Mouse (Mus musculus) kidney, postnatal 10 days (tissue): ENCODE data around the gene G6pc2.

ENCODE experiments used
- DNase-seq: peaks from one replicate; pipeline ENCODE4 v3.0.0; 2021; ENCODE audit warnings: mixed read lengths

The G6pc2 gene

DNA sequence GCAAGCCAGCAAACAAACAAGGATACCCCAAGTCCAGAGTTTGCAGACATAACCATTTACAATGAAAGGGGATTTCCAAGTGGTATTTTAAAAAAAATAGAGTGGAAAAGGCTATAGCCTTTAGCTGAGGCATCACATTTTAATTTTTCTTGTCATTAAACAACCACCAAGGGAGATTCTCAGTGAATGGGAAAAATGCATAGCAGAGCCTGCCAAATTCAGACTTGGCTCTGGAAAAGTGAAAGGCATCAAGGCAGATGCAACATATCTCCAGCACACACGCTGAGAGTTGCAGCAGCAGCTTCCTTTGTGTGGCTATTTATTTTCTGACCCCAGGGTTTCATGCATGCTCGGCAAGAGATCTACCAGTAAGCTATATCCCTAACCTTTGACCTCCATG, 34.1 kb downstream of the G6pc2 start:
- DNase-seq = peak; percentile 44

DNA sequence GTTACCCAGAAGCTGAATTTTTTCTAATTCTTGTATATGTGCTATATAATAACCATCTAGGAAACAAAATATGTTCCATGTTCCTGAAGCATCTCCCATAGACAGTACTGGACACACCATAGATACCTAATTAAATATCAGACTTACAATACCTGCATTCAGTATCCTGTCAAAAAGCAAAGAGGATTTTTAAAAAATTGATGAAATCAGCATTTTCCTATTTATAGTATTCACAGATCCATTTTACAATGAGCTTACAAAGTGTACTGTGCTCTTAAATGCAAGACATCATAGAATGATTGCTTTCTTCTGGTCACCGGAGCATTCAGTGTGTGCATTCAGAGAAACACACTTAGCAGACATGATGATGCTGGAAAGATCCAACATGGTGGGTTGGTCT, 36.2 kb downstream of the G6pc2 start:
- DNase-seq = no peak

DNA sequence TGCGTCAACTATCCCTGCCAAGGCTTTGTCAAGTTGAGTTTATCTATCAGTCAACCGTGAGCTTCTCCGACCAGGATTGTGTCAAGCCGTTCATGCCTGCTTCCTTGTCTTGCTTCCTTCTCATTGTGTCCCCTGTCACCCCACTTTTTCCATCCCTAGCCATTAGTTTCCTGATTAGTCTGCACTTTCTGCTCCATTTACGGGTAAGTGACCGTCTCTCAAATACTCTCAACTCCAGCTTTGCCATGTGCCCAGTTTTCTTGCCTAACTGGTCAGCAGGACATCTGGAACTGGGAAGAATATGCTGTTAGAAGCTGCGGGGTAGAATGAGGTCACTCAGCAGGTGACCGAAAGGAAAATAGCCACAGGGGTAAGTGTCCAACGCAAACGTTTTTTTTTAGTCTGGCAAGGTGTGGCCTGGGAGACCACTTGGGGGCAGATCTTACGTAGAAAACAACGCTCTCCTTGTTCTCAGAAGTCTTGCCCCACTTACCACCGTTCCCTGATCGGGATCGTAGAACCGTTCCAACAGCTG, 37.4 kb downstream of the G6pc2 start:
- no peak for DNase-seq

DNA sequence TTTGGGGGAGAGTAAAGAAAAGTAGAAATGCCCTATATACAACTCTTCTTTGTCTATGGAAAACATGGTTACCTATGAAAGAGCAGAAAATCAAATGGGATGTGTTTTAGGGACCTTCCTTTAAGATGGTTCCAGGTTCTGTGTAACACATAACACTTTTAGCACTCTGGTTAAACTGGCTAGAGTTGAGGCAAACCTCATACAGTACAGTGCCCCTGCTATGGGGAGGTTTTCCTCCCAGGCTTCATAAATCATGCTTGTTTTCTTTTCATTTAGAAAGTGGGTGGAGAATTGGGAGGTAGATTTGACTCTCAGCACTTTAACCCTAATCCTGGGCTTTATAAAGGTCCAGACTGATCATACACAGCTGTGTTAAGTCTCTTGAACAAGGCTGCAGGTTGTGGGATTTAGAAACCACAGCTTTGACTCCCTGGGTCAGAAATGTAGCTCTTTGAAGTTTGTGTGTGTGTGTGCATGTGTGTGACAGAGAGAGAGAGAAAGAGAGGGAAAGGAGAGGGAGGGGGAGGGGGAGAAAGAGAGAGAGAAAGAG, 53.3 kb downstream of the G6pc2 start:
- no peak for DNase-seq

DNA sequence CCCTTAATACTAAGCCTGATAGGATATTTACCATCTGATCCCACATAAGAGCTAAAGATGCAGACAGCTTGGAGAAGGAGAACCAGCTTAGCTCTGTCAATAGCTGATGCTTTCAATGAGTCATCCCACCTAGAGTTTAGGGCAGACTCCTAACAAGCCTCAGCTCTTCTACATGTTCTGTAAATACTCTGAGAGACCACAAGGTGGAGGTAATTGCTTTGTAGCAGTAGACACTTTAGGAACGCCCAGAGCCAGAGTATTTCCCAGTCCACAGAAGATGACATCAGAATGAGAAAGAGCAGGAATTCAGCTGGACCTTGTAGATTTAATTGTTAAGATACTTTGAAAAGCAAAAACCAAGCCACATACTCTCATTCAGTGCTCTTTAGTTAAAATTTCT, 65.0 kb downstream of the G6pc2 start:
- peak; percentile 9 for DNase-seq
